9 mouse cellular contexts compared by ENCODE assay signal in genomic region chr3:66220554-66221242, GRCm38 (mm10). TPM values are rescaled to one million over a fixed set of nuclear protein-coding genes. Genes with fewer than 3 reads are reported as not detected.
A peak's percentile ranks its signal among the peaks of the same experiment; 100 is the strongest.
DNase-seq lines count a peak whose midpoint lies in the region; ATAC-seq and TF ChIP-seq lines count a peak whose summit lies in the region.
"Had no signal": no experiment of that assay in that cellular context is flagged by ENCODE, and none has a peak within 500 bp of the region (broad histone marks: within the 10 kb centered on the region; RNA-seq: fewer than 3 reads in every experiment).

No protein-coding gene starts in this region.

- no peak for TF ChIP-seq EP300 in heart, postnatal 0 days (IDR thresholded peaks at IDR 0.05; ENCODE audit: low read depth)

- H3K27ac ChIP-seq in lung, embryonic 14.5 days (ENCODE audit: low read depth): no peak overlapping the region
- peak overlapping the region; percentile 79 for H3K27ac ChIP-seq in embryonic facial prominence, embryonic 15.5 days (replicated peaks)
- H3K27ac ChIP-seq in heart, postnatal 0 days (ENCODE audit: low read depth): peak overlapping the region; percentile 56
- H3K27ac ChIP-seq: macrophage had no signal

- DNase-seq in lung, embryonic 14.5 days: peak; percentile 75
- DNase-seq in lung, adult 18-20 months: no peak
- peak; percentile 40 for DNase-seq in heart, postnatal 0 days (ENCODE audit: low spot score)
- peak; percentile 7 for DNase-seq in layer of hippocampus, adult 9-11 months
- DNase-seq in lung, postnatal 10 days: peak; percentile 30
- DNase-seq in right cerebral cortex, adult 2 months (ENCODE audit: low spot score in 2 of 2): peak; percentile 26 to 57
- DNase-seq in spleen, postnatal 4 days (ENCODE audit: low spot score in 2 of 2): no peak

- ATAC-seq in lung, embryonic 14.5 days (ENCODE audit: insufficient read depth): peak; percentile 90
- ATAC-seq in embryonic facial prominence, embryonic 15.5 days (ENCODE audit: insufficient number of reproducible peaks, low FRiP score, low TSS enrichment, low read depth): peak; percentile 84
- peak; percentile 83 for ATAC-seq in heart, postnatal 0 days (ENCODE audit: insufficient read depth, low read depth)

- H3K9me3 ChIP-seq in lung, embryonic 14.5 days (ENCODE audit: low read depth, low read length): no peaks in the 10 kb centered on the region
- no peaks in the 10 kb centered on the region for H3K9me3 ChIP-seq in embryonic facial prominence, embryonic 15.5 days (replicated peaks)
- H3K9me3 ChIP-seq in heart, postnatal 0 days (replicated peaks; ENCODE audit: control insufficient read depth, low read length): no peaks in the 10 kb centered on the region

- H3K4me3 ChIP-seq in lung, embryonic 14.5 days (ENCODE audit: low read depth, low read length): peak overlapping the region; percentile 54
- H3K4me3 ChIP-seq in embryonic facial prominence, embryonic 15.5 days (replicated peaks): peak overlapping the region; percentile 57
- peak overlapping the region; percentile 56 for H3K4me3 ChIP-seq in heart, postnatal 0 days (ENCODE audit: low read depth, low read length)

- peak; percentile 19; the same call in 1 of the 2 replicates for TF ChIP-seq CTCF in lung, embryonic 14.5 days (IDR thresholded peaks at IDR 0.05; ENCODE audit: low read depth)
- no peak for TF ChIP-seq CTCF in heart, postnatal 0 days (IDR thresholded peaks at IDR 0.05; ENCODE audit: low read depth)

- H3K4me1 ChIP-seq in lung, embryonic 14.5 days (ENCODE audit: insufficient read depth): no peaks in the 10 kb centered on the region
- peaks cover 12% of the 10 kb centered on the region for H3K4me1 ChIP-seq in embryonic facial prominence, embryonic 15.5 days
- H3K4me1 ChIP-seq in heart, postnatal 0 days (ENCODE audit: control insufficient read depth, insufficient read depth): 0 out of 2 replicates have a peak, but pooled peaks cover 3% of the 10 kb centered on the region

- no peaks in the 10 kb centered on the region for H3K36me3 ChIP-seq in lung, embryonic 14.5 days (ENCODE audit: insufficient read depth)
- H3K36me3 ChIP-seq in embryonic facial prominence, embryonic 15.5 days: no peaks in the 10 kb centered on the region
- H3K36me3 ChIP-seq in heart, postnatal 0 days (replicated peaks; ENCODE audit: control insufficient read depth, insufficient read depth, low read length): no peaks in the 10 kb centered on the region

- H3K27me3 ChIP-seq in lung, embryonic 14.5 days (ENCODE audit: insufficient read depth, low read length): no peaks in the 10 kb centered on the region; the same call in none of the 2 replicates
- H3K27me3 ChIP-seq in embryonic facial prominence, embryonic 15.5 days: no peaks in the 10 kb centered on the region
- peaks cover 13% of the 10 kb centered on the region; the same call in 1 of the 2 replicates for H3K27me3 ChIP-seq in heart, postnatal 0 days (ENCODE audit: control insufficient read depth, insufficient read depth, low read length)

- WGBS in lung, embryonic 14.5 days: under 1% methylated on average over 54 of the region's 54 CpGs
- under 1% methylated on average over 54 of the region's 54 CpGs for WGBS in embryonic facial prominence, embryonic 15.5 days
- under 1% methylated on average over 46 of the region's 54 CpGs for whole genome bisulfite sequencing in heart, postnatal 0 days

- peak overlapping the region; percentile 58 for H3K9ac ChIP-seq in lung, embryonic 14.5 days
- peak overlapping the region; percentile 57 for H3K9ac ChIP-seq in embryonic facial prominence, embryonic 15.5 days
- peak overlapping the region; percentile 56 for H3K9ac ChIP-seq in heart, postnatal 0 days (replicated peaks; ENCODE audit: low read depth, low read length)

- H3K4me2 ChIP-seq in lung, embryonic 14.5 days: peak overlapping the region; percentile 96
- peak overlapping the region; percentile 95 for H3K4me2 ChIP-seq in embryonic facial prominence, embryonic 15.5 days (replicated peaks)
- H3K4me2 ChIP-seq in heart, postnatal 0 days (ENCODE audit: low read depth, low read length): peak overlapping the region; percentile 92

RNA-seq across cellular contexts. Expression of gene Ptx3, which starts 1.0 kb away (rescaled TPM):
- 1.8 and 2.0 TPM in 2 replicates for polyA plus RNA-seq in lung, embryonic 14.5 days (2014; fragmentation: Nextera tagmentation; extraction: Ambion mirVana)
- polyA plus RNA-seq in embryonic facial prominence, embryonic 15.5 days (2015; fragmentation: Nextera tagmentation; extraction: Ambion mirVana): 21.6 and 24.1 TPM in 2 replicates
- 0.46 and 2.0 TPM in 2 replicates for total RNA-seq in heart, postnatal 0 days (2014; rRNA removed; ENCODE audit: low replicate concordance)
- polyA plus RNA-seq in heart, postnatal 0 days (2015; fragmentation: Nextera tagmentation; extraction: Ambion mirVana): 2.8 and 3.1 TPM in 2 replicates
- polyA plus RNA-seq: macrophage had no signal

Comparison
In these comparisons a context has a peak if more than half of its experiments do, and no peak if none do; other contexts are left out.
1. DNase-seq: peak in lung, embryonic 14.5 days (single experiment), heart, postnatal 0 days (single experiment), layer of hippocampus, adult 9-11 months (single experiment), lung, postnatal 10 days (single experiment) and right cerebral cortex, adult 2 months (2 of 2); none in lung, adult 18-20 months (0 of 2) and spleen, postnatal 4 days (0 of 2).
2. Peak in every context shown above with its lines, with median percentiles within 50 percentile points of each other: ATAC-seq, H3K4me2 ChIP-seq, H3K4me3 ChIP-seq and H3K9ac ChIP-seq.